Mouse (Mus musculus) myocyte (in vitro differentiated cells): ENCODE results near the gene Npr2. TPM values are rescaled to one million over a fixed set of nuclear protein-coding genes. Genes with fewer than 3 reads are reported as not detected.

Experiments used
- H3K27me3 ChIP-seq: one replicate; pipeline ENCODE4 v1.6.1; 2011; ENCODE audit not compliant: control insufficient read depth, insufficient read depth, insufficient read length
- H3K36me3 ChIP-seq: one replicate; pipeline ENCODE4 v1.6.1; 2011; ENCODE audit not compliant: control insufficient read depth, insufficient read depth
- H3K4me2 ChIP-seq: one replicate; pipeline ENCODE4 v1.6.1; 2011; ENCODE audit warnings: low read depth, control low read depth
- H3K4me3 ChIP-seq: one replicate; pipeline ENCODE4 v1.5.1; 2011; ENCODE audit warnings: mild to moderate bottlenecking, control low read depth, moderate library complexity
- H3K79me2 ChIP-seq: one replicate; pipeline ENCODE4 v1.6.1; 2011; ENCODE audit not compliant: control insufficient read depth, insufficient read depth
- H3ac ChIP-seq: one replicate; pipeline ENCODE4 v1.6.1; 2011; ENCODE audit not compliant: control insufficient read depth, insufficient read length
- MAX ChIP-seq: IDR thresholded peaks from one replicate; pipeline ENCODE4 v1.6.1; 2011; ENCODE audit warnings: low read depth, mild to moderate bottlenecking, control low read depth
- polyA plus RNA-seq: library from polyadenylated mRNA; unstranded; fragments of >200 nt; fragmentation: generic; extraction: Trizol; gene quantifications from one replicate; pipeline ENCODE4 v1.2.1, GENCODE M21; 2012; ENCODE audit warnings: missing spikeins

The Npr2 gene
- polyA plus RNA-seq, 1 experiment = 9.1 TPM

DNA sequence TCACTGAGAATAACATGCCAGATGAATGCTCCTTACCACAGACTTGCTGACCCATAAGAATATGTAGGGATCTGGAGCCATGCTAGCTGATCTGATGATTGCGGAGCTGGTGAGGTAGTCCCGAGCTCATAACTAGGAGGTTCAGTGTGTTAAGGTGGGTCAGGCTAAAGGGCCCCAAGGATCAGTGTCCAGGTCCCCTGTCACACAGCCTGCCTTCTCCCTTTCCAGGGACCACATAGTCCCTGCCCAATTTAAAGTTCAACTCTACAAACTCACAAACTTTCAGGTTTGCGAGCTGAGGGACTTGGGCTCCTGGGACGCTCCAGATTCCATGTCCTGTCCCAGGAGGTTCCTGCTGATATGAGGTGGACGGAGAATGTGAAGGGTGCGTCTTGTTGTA lies 69.0 kb downstream of the Npr2 start, which contains the start of gene Olfr70:
Gene Olfr70 (minus strand): TSS at position 101 of the 400 bp plus-strand sequence.
- Histone ChIP-seq H3K4me2 (no peak within 1 kb of the TSS), H3K79me2 (no peaks in the 10 kb centered on the region), H3ac (no peak within 1 kb of the TSS), H3K36me3 (no peaks in the 10 kb centered on the region), H3K27me3 (peaks cover 37% of the 10 kb centered on the region), H3K4me3 (no peak within 1 kb of the TSS)
- TF ChIP-seq MAX = no peak

Other genes starting within 250 kb of the Npr2 start
- gene Rusc2, start 250.0 kb upstream of the Npr2 start, polyA plus RNA-seq = 28.2 TPM
- gene Fam166b, start 202.8 kb upstream of the Npr2 start, polyA plus RNA-seq = 0.04 TPM
- gene Tesk1, start 190.0 kb upstream of the Npr2 start, polyA plus RNA-seq = 40.4 TPM
- 0.74 TPM for gene Cd72, start 177.3 kb upstream of the Npr2 start, polyA plus RNA-seq
- not detected for gene Sit1, start 148.2 kb upstream of the Npr2 start, polyA plus RNA-seq
- gene Ccdc107, start 139.0 kb upstream of the Npr2 start, polyA plus RNA-seq = 111 TPM
- 5.7 TPM for gene Arhgef39, start 132.2 kb upstream of the Npr2 start, polyA plus RNA-seq
- gene Car9, start 125.0 kb upstream of the Npr2 start, polyA plus RNA-seq = 10.7 TPM
- 2,542 TPM for gene Tpm2, start 108.2 kb upstream of the Npr2 start, polyA plus RNA-seq
- 73.9 TPM for gene Creb3, start 69.6 kb upstream of the Npr2 start, polyA plus RNA-seq
- 225 TPM for gene Tln1, start 69.2 kb upstream of the Npr2 start, polyA plus RNA-seq
- 28.6 TPM for gene Rgp1, start 53.2 kb upstream of the Npr2 start, polyA plus RNA-seq
- gene Gba2, start 53.1 kb upstream of the Npr2 start, polyA plus RNA-seq = 5.9 TPM
- gene Msmp, start 47.4 kb upstream of the Npr2 start, polyA plus RNA-seq = not detected
- 0.02 TPM for gene Spag8, start 21.7 kb downstream of the Npr2 start, polyA plus RNA-seq
- 99.1 TPM for gene Hint2, start 24.5 kb downstream of the Npr2 start, polyA plus RNA-seq
- 1.7 TPM for gene Tmem8b, start 37.0 kb downstream of the Npr2 start, polyA plus RNA-seq
- 3.4 TPM for gene Fam221b, start 37.2 kb downstream of the Npr2 start, polyA plus RNA-seq
- gene Olfr70, start 68.9 kb downstream of the Npr2 start, polyA plus RNA-seq = not detected
- gene Olfr71, start 78.3 kb downstream of the Npr2 start, polyA plus RNA-seq = not detected
- 0.78 TPM for gene Hrct1, start 95.3 kb downstream of the Npr2 start, polyA plus RNA-seq
- gene Spaar, start 98.1 kb downstream of the Npr2 start, polyA plus RNA-seq = 0.02 TPM
- not detected for gene Olfr159, start 139.1 kb downstream of the Npr2 start, polyA plus RNA-seq
- gene Olfr156, start 192.0 kb downstream of the Npr2 start, polyA plus RNA-seq = not detected
- gene Olfr157, start 208.3 kb downstream of the Npr2 start, polyA plus RNA-seq = not detected
- not detected for gene Olfr155, start 219.6 kb downstream of the Npr2 start, polyA plus RNA-seq
- 0.61 TPM for gene Reck, start 243.6 kb downstream of the Npr2 start, polyA plus RNA-seq